Comparison of ENCODE assay signal across 9 mouse cellular contexts in genomic region chr5:115155156-115155631, GRCm38 (mm10). TPM values are rescaled to one million over a fixed set of nuclear protein-coding genes. Genes with fewer than 3 reads are reported as not detected.
A peak's percentile ranks its signal among the peaks of the same experiment; 100 is the strongest.
DNase-seq lines count a peak whose midpoint lies in the region; ATAC-seq lines count a peak whose summit lies in the region.
"Had no signal": no experiment of that assay in that cellular context is flagged by ENCODE, and none has a peak within 500 bp of the region (broad histone marks: within the 10 kb centered on the region; RNA-seq: fewer than 3 reads in every experiment).

No protein-coding gene starts in this region.

- ATAC-seq in heart, embryonic 12.5 days (ENCODE audit: insufficient number of reproducible peaks, low FRiP score) = no peak
- no peak for ATAC-seq in forebrain, embryonic 16.5 days
- ATAC-seq in liver, embryonic 16.5 days (ENCODE audit: low read depth) = no peak

- peak overlapping the region; percentile 35; the same call in 1 of the 2 replicates for H3K27ac ChIP-seq in heart, embryonic 12.5 days (ENCODE audit: poor library complexity, severe bottlenecking)
- no peak overlapping the region for H3K27ac ChIP-seq in forebrain, embryonic 16.5 days (ENCODE audit: low read length)
- H3K27ac ChIP-seq in liver, embryonic 16.5 days (ENCODE audit: low read length) = peak overlapping the region; percentile 34; the same call in 1 of the 2 replicates

- peak overlapping the region; percentile 91 for H3K4me3 ChIP-seq in heart, embryonic 12.5 days
- H3K4me3 ChIP-seq in forebrain, embryonic 16.5 days (replicated peaks; ENCODE audit: low read length) = no peak overlapping the region
- H3K4me3 ChIP-seq in liver, embryonic 16.5 days (ENCODE audit: low read depth, low read length) = peak overlapping the region; percentile 79

- DNase-seq in heart, adult 9 months (ENCODE audit: low spot score in 2 of 2) = no peak
- peak; percentile 69 for DNase-seq in ES-CJ7 (ENCODE audit: low read depth, low spot score)
- no peak for DNase-seq in yolk sac, embryonic 10.5 days (ENCODE audit: low spot score)
- no peak for DNase-seq in embryo, embryonic 10 days (ENCODE audit: low spot score)
- no peak for DNase-seq in frontal cortex, postnatal 14 days (ENCODE audit: low spot score in 2 of 2)
- DNase-seq: retina, postnatal 1 day had no signal

- WGBS in heart, embryonic 12.5 days = 51% methylated on average over 13 of the region's 13 CpGs
- WGBS in forebrain, embryonic 16.5 days = 69% methylated on average over 13 of the region's 13 CpGs
- WGBS in liver, embryonic 16.5 days (ENCODE audit: insufficient replicate concordance) = 30% methylated on average over 13 of the region's 13 CpGs

- H3K36me3 ChIP-seq in heart, embryonic 12.5 days = peaks cover 18% of the 10 kb centered on the region
- peaks cover 3% of the 10 kb centered on the region; the same call in 1 of the 2 replicates for H3K36me3 ChIP-seq in forebrain, embryonic 16.5 days (ENCODE audit: control insufficient read depth, insufficient read depth)
- H3K36me3 ChIP-seq in liver, embryonic 16.5 days (ENCODE audit: control insufficient read depth, insufficient read depth) = peaks cover 7% of the 10 kb centered on the region

- peak overlapping the region; percentile 54 for H3K9ac ChIP-seq in heart, embryonic 12.5 days
- no peak overlapping the region; the same call in 1 of the 2 replicates for H3K9ac ChIP-seq in forebrain, embryonic 16.5 days (replicated peaks; ENCODE audit: low read depth, low read length)
- H3K9ac ChIP-seq in liver, embryonic 16.5 days (ENCODE audit: low read depth, low read length) = peak overlapping the region; percentile 37; the same call in 1 of the 2 replicates

- no peaks in the 10 kb centered on the region for H3K9me3 ChIP-seq in heart, embryonic 12.5 days (replicated peaks)
- H3K9me3 ChIP-seq in forebrain, embryonic 16.5 days (ENCODE audit: control insufficient read depth, low read length) = no peaks in the 10 kb centered on the region
- no peaks in the 10 kb centered on the region for H3K9me3 ChIP-seq in liver, embryonic 16.5 days (replicated peaks; ENCODE audit: control insufficient read depth, low read length)

- H3K4me1 ChIP-seq in heart, embryonic 12.5 days (replicated peaks) = peaks cover 60% of the 10 kb centered on the region
- peaks cover 35% of the 10 kb centered on the region for H3K4me1 ChIP-seq in forebrain, embryonic 16.5 days (replicated peaks; ENCODE audit: control insufficient read depth, insufficient read depth, low read length)
- peaks cover 49% of the 10 kb centered on the region for H3K4me1 ChIP-seq in liver, embryonic 16.5 days (ENCODE audit: control insufficient read depth, low read depth, low read length)

- H3K4me2 ChIP-seq in heart, embryonic 12.5 days = peak overlapping the region; percentile 83
- H3K4me2 ChIP-seq in forebrain, embryonic 16.5 days (ENCODE audit: low read length) = peak overlapping the region; percentile 90
- peak overlapping the region; percentile 93 for H3K4me2 ChIP-seq in liver, embryonic 16.5 days (ENCODE audit: low read depth, low read length)

- no peaks in the 10 kb centered on the region for H3K27me3 ChIP-seq in heart, embryonic 12.5 days (replicated peaks)
- no peaks in the 10 kb centered on the region for H3K27me3 ChIP-seq in forebrain, embryonic 16.5 days (replicated peaks; ENCODE audit: control insufficient read depth, insufficient read depth, low read length)
- H3K27me3 ChIP-seq in liver, embryonic 16.5 days (ENCODE audit: control insufficient read depth, insufficient read depth, low read depth, low read length) = no peaks in the 10 kb centered on the region

RNA-seq across cellular contexts. Expression of gene Mlec, which starts 2.8 kb away (rescaled TPM):
- polyA plus RNA-seq in heart, embryonic 12.5 days (2016; fragmentation: Nextera tagmentation; extraction: Ambion mirVana) = 103 and 105 TPM in 2 replicates
- polyA plus RNA-seq in forebrain, embryonic 16.5 days (2015; fragmentation: Nextera tagmentation; extraction: Ambion mirVana) = 19.3 and 21.1 TPM in 2 replicates
- 16.6 and 19.4 TPM in 2 replicates for polyA plus RNA-seq in liver, embryonic 16.5 days (2015; fragmentation: Nextera tagmentation; extraction: Ambion mirVana)

RNA-seq across cellular contexts. Expression of gene Unc119b, which starts 20.4 kb away (rescaled TPM):
- 22.8 and 23.2 TPM in 2 replicates for polyA plus RNA-seq in heart, embryonic 12.5 days (2016; fragmentation: Nextera tagmentation; extraction: Ambion mirVana)
- 35.3 and 39.8 TPM in 2 replicates for polyA plus RNA-seq in forebrain, embryonic 16.5 days (2015; fragmentation: Nextera tagmentation; extraction: Ambion mirVana)
- 7.7 and 8.1 TPM in 2 replicates for polyA plus RNA-seq in liver, embryonic 16.5 days (2015; fragmentation: Nextera tagmentation; extraction: Ambion mirVana)

RNA-seq across cellular contexts. Expression of gene Acads, which starts 36.0 kb away (rescaled TPM):
- polyA plus RNA-seq in heart, embryonic 12.5 days (2016; fragmentation: Nextera tagmentation; extraction: Ambion mirVana) = 114 and 123 TPM in 2 replicates
- polyA plus RNA-seq in forebrain, embryonic 16.5 days (2015; fragmentation: Nextera tagmentation; extraction: Ambion mirVana) = 18.0 and 19.8 TPM in 2 replicates
- polyA plus RNA-seq in liver, embryonic 16.5 days (2015; fragmentation: Nextera tagmentation; extraction: Ambion mirVana) = 48.8 and 54.2 TPM in 2 replicates

RNA-seq across cellular contexts. Expression of gene Cabp1, which starts 39.0 kb away (rescaled TPM):
- 0.34 and 0.54 TPM in 2 replicates for polyA plus RNA-seq in heart, embryonic 12.5 days (2016; fragmentation: Nextera tagmentation; extraction: Ambion mirVana)
- 8.3 and 9.2 TPM in 2 replicates for polyA plus RNA-seq in forebrain, embryonic 16.5 days (2015; fragmentation: Nextera tagmentation; extraction: Ambion mirVana)
- polyA plus RNA-seq in liver, embryonic 16.5 days (2015; fragmentation: Nextera tagmentation; extraction: Ambion mirVana) = 0.13 and 0.19 TPM in 2 replicates

RNA-seq across cellular contexts. Expression of gene Gm10401, which starts 57.1 kb away (rescaled TPM):
- polyA plus RNA-seq in heart, embryonic 12.5 days (2016; fragmentation: Nextera tagmentation; extraction: Ambion mirVana) = 14.1 and 15.7 TPM in 2 replicates
- polyA plus RNA-seq in forebrain, embryonic 16.5 days (2015; fragmentation: Nextera tagmentation; extraction: Ambion mirVana) = 34.9 and 38.1 TPM in 2 replicates
- polyA plus RNA-seq in liver, embryonic 16.5 days (2015; fragmentation: Nextera tagmentation; extraction: Ambion mirVana) = 8.1 and 8.5 TPM in 2 replicates
